Mouse (Mus musculus): ENCODE data around the gene Cnn2. TPM values are rescaled to one million over a fixed set of nuclear protein-coding genes. Genes with fewer than 3 reads are reported as not detected.
A peak's percentile ranks its signal among the peaks of the same experiment; 100 is the strongest.

Cnn2 gene
- polyA plus RNA-seq, 1 experiment from 2014 or later: 221 TPM

DNA sequence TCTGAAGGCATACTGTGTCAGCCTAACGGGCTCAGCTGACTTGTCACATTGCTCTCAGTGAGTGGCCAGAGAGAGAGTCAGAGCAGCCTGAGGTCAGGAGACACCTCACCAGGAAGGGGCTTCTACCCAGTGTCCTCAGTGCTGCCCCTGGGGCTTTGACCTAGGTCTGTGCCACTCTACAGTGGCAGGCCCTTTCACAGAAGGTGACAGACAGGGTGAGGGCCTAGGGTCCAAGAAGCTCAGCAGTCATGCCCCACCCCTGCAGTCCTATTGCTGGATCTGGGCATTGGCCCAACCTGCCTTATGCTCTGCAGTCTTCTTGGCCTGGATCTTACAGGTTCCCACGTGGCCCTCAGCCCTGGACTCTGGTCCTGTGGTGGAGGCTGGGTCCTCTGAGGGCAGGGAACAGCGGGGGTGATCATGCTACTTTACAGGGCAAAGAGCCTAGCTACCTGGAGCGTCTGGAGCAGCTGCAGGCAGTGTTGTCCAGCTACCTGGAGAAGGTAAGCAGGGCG lies 21.4 kb upstream of the Cnn2 start:
- peaks cover 14% of the 10 kb centered on the region for H3K4me1 ChIP-seq (replicated peaks; ENCODE audit: insufficient read depth, low read length)
- no peaks in the 10 kb centered on the region for H3K9me3 ChIP-seq (replicated peaks; ENCODE audit: low read length)
- peaks cover 46% of the 10 kb centered on the region for H3K36me3 ChIP-seq (ENCODE audit: insufficient read depth, low read length)
- H3K4me3 ChIP-seq (replicated peaks; ENCODE audit: low read depth, low read length): no peak overlapping the region
- no peak overlapping the region for H3K9ac ChIP-seq (ENCODE audit: low read depth, low read length)
- DNase-seq (ENCODE audit: low spot score): no peak
- no peaks in the 10 kb centered on the region for H3K27me3 ChIP-seq (ENCODE audit: insufficient read depth, low read length)
- no peak overlapping the region for H3K27ac ChIP-seq
- peak; percentile 52 for ATAC-seq (replicated peaks; ENCODE audit: low FRiP score, low read depth)
- 82% methylated on average over 5 of the region's 5 CpGs for WGBS
- H3K4me2 ChIP-seq (ENCODE audit: low read length): no peak overlapping the region
- TF ChIP-seq CTCF (IDR thresholded peaks at IDR 0.05; ENCODE audit: low read depth): no peak

DNA sequence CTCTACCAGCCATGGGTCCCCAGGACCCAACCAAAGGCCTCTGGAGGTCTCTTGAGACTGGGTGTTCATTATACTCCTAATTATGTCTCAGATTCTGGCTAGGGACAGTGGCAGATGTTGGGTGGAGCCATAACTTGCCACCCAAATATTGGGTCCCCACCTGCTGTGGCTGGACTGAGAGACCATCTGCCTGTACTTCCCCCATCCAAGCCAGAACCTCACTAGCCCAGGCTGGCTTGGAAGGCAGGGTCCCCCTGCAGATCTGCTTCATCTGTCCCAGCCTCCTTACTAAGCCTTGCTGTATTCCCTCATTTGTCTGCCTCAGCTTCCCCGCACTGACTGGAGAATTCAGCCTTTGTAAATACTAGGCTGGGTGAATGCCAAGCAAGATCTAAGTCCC lies 20.2 kb upstream of the Cnn2 start:
- H3K9ac ChIP-seq (ENCODE audit: low read depth, low read length): no peak overlapping the region
- no peaks in the 10 kb centered on the region for H3K9me3 ChIP-seq (replicated peaks; ENCODE audit: low read length)
- H3K4me3 ChIP-seq (replicated peaks; ENCODE audit: low read depth, low read length): no peak overlapping the region
- no peak for DNase-seq (ENCODE audit: low spot score)
- ATAC-seq (replicated peaks; ENCODE audit: low FRiP score, low read depth): no peak
- peaks cover 39% of the 10 kb centered on the region for H3K36me3 ChIP-seq (ENCODE audit: insufficient read depth, low read length)
- H3K27me3 ChIP-seq (ENCODE audit: insufficient read depth, low read length): no peaks in the 10 kb centered on the region
- no peak overlapping the region for H3K27ac ChIP-seq
- TF ChIP-seq CTCF (IDR thresholded peaks at IDR 0.05; ENCODE audit: low read depth): no peak
- 91% methylated on average over 1 of the region's 1 CpGs for WGBS
- no peak overlapping the region for H3K4me2 ChIP-seq (ENCODE audit: low read length)
- H3K4me1 ChIP-seq (replicated peaks; ENCODE audit: insufficient read depth, low read length): peaks cover 14% of the 10 kb centered on the region

DNA sequence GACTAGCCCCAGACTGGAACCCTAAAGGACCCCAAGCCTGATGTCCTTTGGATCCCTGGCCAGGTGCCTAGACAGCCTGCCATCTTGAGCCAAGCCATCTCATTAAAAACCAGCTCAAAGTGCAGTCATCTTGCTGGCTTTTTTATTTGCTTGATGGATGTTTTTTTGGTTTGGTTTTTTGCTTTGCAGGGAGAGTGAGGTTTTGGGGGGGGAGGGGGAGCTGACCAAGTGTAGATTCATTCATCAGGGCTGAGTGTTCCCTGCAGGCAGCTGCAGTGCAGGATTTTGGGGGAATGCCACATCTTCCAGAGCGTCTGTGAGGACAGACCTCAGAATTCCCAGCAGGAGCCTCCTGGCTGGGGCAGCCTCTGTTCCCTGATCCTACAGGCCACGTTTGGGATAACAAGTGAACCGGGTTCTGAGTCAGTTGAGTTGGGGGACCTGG lies 19.2 kb upstream of the Cnn2 start:
- 17% methylated on average over 3 of the region's 3 CpGs for WGBS
- DNase-seq (ENCODE audit: low spot score) (peak; percentile 25), ATAC-seq (replicated peaks; ENCODE audit: low FRiP score, low read depth) (no peak)
- no peak overlapping the region for H3K27ac ChIP-seq
- H3K9ac ChIP-seq (ENCODE audit: low read depth, low read length): no peak overlapping the region
- no peaks in the 10 kb centered on the region for H3K27me3 ChIP-seq (ENCODE audit: insufficient read depth, low read length)
- peaks cover 39% of the 10 kb centered on the region for H3K36me3 ChIP-seq (ENCODE audit: insufficient read depth, low read length)
- no peak overlapping the region for H3K4me2 ChIP-seq (ENCODE audit: low read length)
- no peak overlapping the region for H3K4me3 ChIP-seq (replicated peaks; ENCODE audit: low read depth, low read length)
- H3K9me3 ChIP-seq (replicated peaks; ENCODE audit: low read length): no peaks in the 10 kb centered on the region
- H3K4me1 ChIP-seq (replicated peaks; ENCODE audit: insufficient read depth, low read length): peaks cover 14% of the 10 kb centered on the region
- no peak; the same call in 1 of the 2 replicates for TF ChIP-seq CTCF (IDR thresholded peaks at IDR 0.05; ENCODE audit: low read depth)

DNA sequence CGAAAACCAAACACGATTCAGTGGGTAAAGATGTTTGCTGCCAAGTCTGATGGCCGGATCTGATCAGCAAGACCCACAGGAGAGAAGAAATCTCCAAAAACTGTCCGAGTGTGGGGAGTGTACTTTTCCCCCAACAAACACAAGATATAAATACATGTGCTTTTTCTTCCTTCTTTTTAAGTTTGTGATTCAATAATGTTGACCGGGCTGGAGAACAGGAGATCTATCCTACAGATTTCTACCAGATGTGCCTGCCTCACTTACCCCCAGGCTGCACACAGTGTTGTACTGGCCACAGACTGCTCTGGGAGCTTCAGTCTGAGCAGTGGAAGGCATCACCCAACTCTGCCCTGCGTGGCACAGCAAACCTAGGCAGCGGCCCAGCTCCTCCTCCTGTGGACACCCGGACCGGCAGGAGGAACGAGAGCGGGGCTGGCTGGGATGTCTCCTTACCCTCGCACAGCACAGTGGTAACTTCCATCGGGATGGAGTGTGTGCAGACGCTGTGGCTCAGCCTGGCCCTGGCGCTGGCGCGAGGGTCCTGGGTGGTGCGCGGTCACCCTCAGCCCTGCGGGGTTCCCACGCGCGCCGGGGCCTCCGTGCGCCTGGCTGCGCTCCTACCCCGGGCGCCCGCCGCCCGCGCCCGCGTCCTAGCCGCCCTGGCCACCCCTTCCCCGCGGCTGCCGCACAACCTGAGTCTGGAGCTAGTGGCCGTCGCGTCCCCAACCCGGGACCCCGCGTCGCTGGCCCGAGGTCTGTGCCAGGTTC lies 17.8 kb upstream of the Cnn2 start, which contains the start of gene Grin3b:
TSS of gene Grin3b (plus strand) at position 301 of the 768 bp plus-strand sequence.
- no peak for ATAC-seq (replicated peaks; ENCODE audit: low FRiP score, low read depth)
- TF ChIP-seq CTCF (IDR thresholded peaks at IDR 0.05; ENCODE audit: low read depth): no peak
- no peak for DNase-seq (ENCODE audit: low spot score)
- 7% methylated on average over 47 of the region's 47 CpGs for WGBS
- H3K4me2 ChIP-seq (ENCODE audit: low read length): peak within 1 kb of the TSS; percentile 76
- peaks cover 14% of the 10 kb centered on the region for H3K4me1 ChIP-seq (replicated peaks; ENCODE audit: insufficient read depth, low read length)
- peak within 1 kb of the TSS; percentile 38 for H3K4me3 ChIP-seq (replicated peaks; ENCODE audit: low read depth, low read length)
- H3K27me3 ChIP-seq (ENCODE audit: insufficient read depth, low read length): no peaks in the 10 kb centered on the region
- H3K36me3 ChIP-seq (ENCODE audit: insufficient read depth, low read length): peaks cover 34% of the 10 kb centered on the region
- H3K9me3 ChIP-seq (replicated peaks; ENCODE audit: low read length): no peaks in the 10 kb centered on the region
- H3K27ac ChIP-seq: no peak within 1 kb of the TSS
- peak within 1 kb of the TSS; percentile 44 for H3K9ac ChIP-seq (ENCODE audit: low read depth, low read length)

DNA sequence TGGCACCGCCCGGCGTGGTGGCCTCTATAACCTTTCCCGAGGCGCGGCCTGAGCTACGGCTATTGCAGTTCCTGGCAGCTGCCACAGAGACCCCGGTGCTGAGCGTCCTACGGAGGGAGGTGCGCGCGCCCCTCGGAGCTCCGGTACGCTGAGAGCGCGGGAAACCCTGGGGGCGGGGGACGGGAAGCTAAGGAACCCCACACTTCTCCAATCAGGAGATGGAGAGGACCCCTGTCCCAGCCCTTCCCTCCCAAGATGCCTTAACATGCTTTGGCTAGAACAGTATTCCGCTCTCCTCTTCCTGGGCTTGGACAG lies 17.2 kb upstream of the Cnn2 start:
- ATAC-seq (replicated peaks; ENCODE audit: low FRiP score, low read depth) (no peak), DNase-seq (ENCODE audit: low spot score) (peak; percentile 14)
- Histone ChIP-seq H3K27me3 (ENCODE audit: insufficient read depth, low read length) (no peaks in the 10 kb centered on the region), H3K4me2 (ENCODE audit: low read length) (peak overlapping the region; percentile 76), H3K4me3 (replicated peaks; ENCODE audit: low read depth, low read length) (peak overlapping the region; percentile 38), H3K36me3 (ENCODE audit: insufficient read depth, low read length) (peaks cover 34% of the 10 kb centered on the region), H3K9ac (ENCODE audit: low read depth, low read length) (peak overlapping the region; percentile 44), H3K27ac (no peak overlapping the region), H3K9me3 (replicated peaks; ENCODE audit: low read length) (no peaks in the 10 kb centered on the region), H3K4me1 (replicated peaks; ENCODE audit: insufficient read depth, low read length) (peaks cover 14% of the 10 kb centered on the region)
- no peak for TF ChIP-seq CTCF (IDR thresholded peaks at IDR 0.05; ENCODE audit: low read depth)
- 4% methylated on average over 21 of the region's 21 CpGs for WGBS

DNA sequence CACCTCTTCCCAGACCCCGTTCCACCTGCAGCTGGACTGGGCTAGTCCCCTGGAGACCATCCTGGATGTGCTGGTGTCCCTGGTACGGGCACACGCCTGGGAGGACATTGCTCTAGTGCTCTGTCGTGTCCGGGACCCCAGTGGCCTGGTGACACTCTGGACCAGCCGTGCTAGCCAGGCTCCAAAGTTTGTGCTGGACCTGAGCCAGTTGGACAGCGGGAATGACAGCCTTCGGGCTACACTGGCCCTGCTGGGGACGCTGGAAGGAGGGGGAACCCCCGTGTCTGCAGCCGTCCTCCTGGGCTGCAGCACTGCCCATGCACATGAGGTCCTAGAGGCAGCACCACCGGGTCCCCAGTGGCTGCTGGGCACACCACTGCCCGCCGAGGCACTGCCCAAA lies 15.6 kb upstream of the Cnn2 start:
- Histone ChIP-seq H3K9me3 (replicated peaks; ENCODE audit: low read length) (no peaks in the 10 kb centered on the region), H3K27me3 (ENCODE audit: insufficient read depth, low read length) (no peaks in the 10 kb centered on the region), H3K4me2 (ENCODE audit: low read length) (no peak overlapping the region), H3K27ac (no peak overlapping the region), H3K9ac (ENCODE audit: low read depth, low read length) (no peak overlapping the region), H3K4me1 (replicated peaks; ENCODE audit: insufficient read depth, low read length) (peaks cover 14% of the 10 kb centered on the region), H3K4me3 (replicated peaks; ENCODE audit: low read depth, low read length) (no peak overlapping the region), H3K36me3 (ENCODE audit: insufficient read depth, low read length) (peaks cover 34% of the 10 kb centered on the region)
- 52% methylated on average over 14 of the region's 14 CpGs for WGBS
- TF ChIP-seq CTCF (IDR thresholded peaks at IDR 0.05; ENCODE audit: low read depth): no peak
- DNase-seq (ENCODE audit: low spot score): no peak
- no peak for ATAC-seq (replicated peaks; ENCODE audit: low FRiP score, low read depth)
